Mouse (Mus musculus) embryonic facial prominence, embryonic 15.5 days (tissue): Measurements from ENCODE around the gene Trim46. TPM values are rescaled to one million over a fixed set of nuclear protein-coding genes. Genes with fewer than 3 reads are reported as not detected.

Source experiments
- ATAC-seq: fragments of 200-750 bp; cut with Nextera tagmentation; 2 replicates; pipeline ENCODE4 v1.8.0; 2017; ENCODE audit warnings: low read depth, moderate TSS enrichment; ENCODE audit not compliant: insufficient number of reproducible peaks, low FRiP score, low TSS enrichment
- H3K27ac ChIP-seq: fragments of 300-500 bp; sonication (generic); replicated peaks from 2 replicates; pipeline ENCODE4 v1.5.1; 2015; ENCODE audit warnings: mild to moderate bottlenecking, inconsistent platforms
- H3K27me3 ChIP-seq: fragments of 300-500 bp; sonication (generic); 2 replicates; pipeline ENCODE4 v1.6.1; 2015; ENCODE audit warnings: inconsistent platforms
- H3K36me3 ChIP-seq: fragments of 300-500 bp; sonication (generic); 2 replicates; pipeline ENCODE4 v1.6.1; 2015; ENCODE audit warnings: mild to moderate bottlenecking, inconsistent platforms
- H3K4me1 ChIP-seq: fragments of 300-500 bp; sonication (generic); 2 replicates; pipeline ENCODE4 v1.6.1; 2015; ENCODE audit warnings: inconsistent platforms
- H3K4me2 ChIP-seq: fragments of 300-500 bp; sonication (generic); replicated peaks from 2 replicates; pipeline ENCODE4 v1.6.1; 2015; ENCODE audit warnings: mild to moderate bottlenecking, inconsistent platforms
- H3K4me3 ChIP-seq: fragments of 300-500 bp; sonication (generic); replicated peaks from 2 replicates; pipeline ENCODE4 v1.5.1; 2015; ENCODE audit warnings: mild to moderate bottlenecking, inconsistent platforms
- H3K9ac ChIP-seq: fragments of 300-500 bp; sonication (generic); 2 replicates; pipeline ENCODE4 v1.6.1; 2015; ENCODE audit warnings: inconsistent platforms
- H3K9me3 ChIP-seq: fragments of 300-500 bp; sonication (generic); replicated peaks from 2 replicates; pipeline ENCODE4 v1.6.1; 2016; ENCODE audit warnings: inconsistent platforms
- WGBS: fragments of 180-500 bp; shearing (Covaris S2); methylation state at CpG from one replicate; pipeline ENCODE4 v1.1.7; 2015; 5-methylcytosine and 5-hydroxymethylcytosine counted together
- polyA plus RNA-seq: library from polyadenylated mRNA; unstranded; fragments of >200 nt; fragmentation: Nextera tagmentation; extraction: Ambion mirVana; gene quantifications from 2 replicates; pipeline ENCODE4 v1.2.1, GENCODE M21; 2015

Gene Trim46
- polyA plus RNA-seq, 1 experiment from 2014 or later = 5.9 TPM

GRCm38 (mm10) chr3:89231772-89232275 lies 14.3 kb downstream of the Trim46 start:
- no peaks in the 10 kb centered on the region for H3K9me3 ChIP-seq
- no peak overlapping the region for H3K9ac ChIP-seq
- ATAC-seq = no peak
- H3K27me3 ChIP-seq = no peaks in the 10 kb centered on the region; the same call in 1 of the 2 replicates
- H3K4me1 ChIP-seq = peaks cover 31% of the 10 kb centered on the region
- no peak overlapping the region for H3K27ac ChIP-seq
- H3K4me3 ChIP-seq = no peak overlapping the region
- H3K4me2 ChIP-seq = no peak overlapping the region
- 69% methylated on average over 16 of the region's 16 CpGs for WGBS
- peaks cover 13% of the 10 kb centered on the region; the same call in 1 of the 2 replicates for H3K36me3 ChIP-seq

DNA sequence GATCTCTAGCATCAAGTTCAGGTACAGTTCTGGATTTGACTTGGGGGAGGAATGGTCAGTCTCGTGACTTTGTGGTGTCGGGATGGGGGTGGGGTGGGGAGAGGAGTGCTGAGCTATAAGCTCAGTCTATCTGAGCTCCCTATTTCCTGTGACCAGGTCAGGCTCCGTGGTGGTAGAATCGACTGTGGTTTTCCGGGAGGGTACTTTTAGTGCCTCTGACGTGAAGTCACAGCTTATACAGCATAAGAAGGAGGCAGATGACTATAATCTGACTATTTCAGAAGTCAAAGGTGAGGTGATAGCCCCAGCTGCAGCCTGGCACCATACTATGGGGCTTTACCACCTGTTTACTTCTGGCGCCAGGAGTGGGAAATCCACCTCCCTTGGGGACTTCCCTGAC lies 14.8 kb downstream of the Trim46 start:
- H3K9me3 ChIP-seq = no peaks in the 10 kb centered on the region
- H3K27ac ChIP-seq = no peak overlapping the region
- H3K4me3 ChIP-seq = no peak overlapping the region
- 61% methylated on average over 7 of the region's 7 CpGs for WGBS
- H3K4me1 ChIP-seq = peaks cover 36% of the 10 kb centered on the region
- H3K36me3 ChIP-seq = peaks cover 10% of the 10 kb centered on the region; the same call in 1 of the 2 replicates
- no peak overlapping the region for H3K4me2 ChIP-seq
- no peaks in the 10 kb centered on the region; the same call in 1 of the 2 replicates for H3K27me3 ChIP-seq
- ATAC-seq = no peak
- no peak overlapping the region for H3K9ac ChIP-seq

DNA sequence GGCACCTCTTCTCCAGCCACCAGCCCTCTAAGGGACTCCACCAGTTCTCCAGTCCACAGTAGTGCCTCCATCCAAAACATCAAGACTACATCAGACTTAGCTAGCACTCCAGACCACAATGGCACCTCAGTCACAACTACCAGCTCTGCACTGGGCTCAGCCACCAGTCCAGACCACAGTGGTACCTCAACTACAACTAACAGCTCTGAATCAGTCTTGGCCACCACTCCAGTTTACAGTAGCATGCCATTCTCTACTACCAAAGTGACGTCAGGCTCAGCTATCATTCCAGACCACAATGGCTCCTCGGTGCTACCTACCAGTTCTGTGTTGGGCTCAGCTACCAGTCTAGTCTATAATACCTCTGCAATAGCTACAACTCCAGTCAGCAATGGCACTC lies 15.5 kb downstream of the Trim46 start:
- no peak overlapping the region for H3K4me2 ChIP-seq
- peaks cover 43% of the 10 kb centered on the region for H3K4me1 ChIP-seq
- WGBS = 82% methylated on average over 2 of the region's 2 CpGs
- peaks cover 7% of the 10 kb centered on the region; the same call in 1 of the 2 replicates for H3K36me3 ChIP-seq
- no peak for ATAC-seq
- no peak overlapping the region for H3K9ac ChIP-seq
- H3K4me3 ChIP-seq = no peak overlapping the region
- H3K27ac ChIP-seq = no peak overlapping the region
- H3K9me3 ChIP-seq = no peaks in the 10 kb centered on the region
- H3K27me3 ChIP-seq = no peaks in the 10 kb centered on the region; the same call in 1 of the 2 replicates

DNA sequence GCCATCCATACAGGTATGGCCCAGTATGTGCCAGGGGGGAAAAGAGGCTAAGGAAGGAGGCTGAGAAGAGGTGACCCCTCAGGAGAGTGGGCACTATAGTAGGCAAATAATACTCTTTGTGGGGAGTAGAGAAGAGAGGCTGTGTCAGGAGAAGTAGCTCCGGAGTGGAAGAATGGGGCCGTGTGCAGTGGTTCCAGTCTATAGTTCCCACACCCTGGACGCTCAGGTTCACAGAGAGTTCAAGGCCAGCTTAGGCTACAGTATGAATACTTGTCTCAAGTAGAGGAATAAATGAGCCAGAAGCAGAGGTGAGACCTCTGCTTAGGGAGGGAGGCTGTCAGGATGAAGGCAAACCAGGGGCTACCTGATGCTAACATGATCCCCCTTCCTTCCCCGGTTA lies 16.8 kb downstream of the Trim46 start:
- Histone ChIP-seq H3K9ac (no peak overlapping the region), H3K9me3 (no peaks in the 10 kb centered on the region), H3K4me1 (peaks cover 43% of the 10 kb centered on the region), H3K36me3 (0 out of 2 replicates have a peak, but pooled peaks cover 4% of the 10 kb centered on the region), H3K4me3 (no peak overlapping the region), H3K27me3 (no peaks in the 10 kb centered on the region; the same call in 1 of the 2 replicates), H3K27ac (0 out of 2 replicates have a peak overlapping the region, but pooled peaks have one; percentile 4), H3K4me2 (0 out of 2 replicates have a peak overlapping the region, but pooled peaks have one; percentile 82)
- no peak for ATAC-seq
- 55% methylated on average over 4 of the region's 4 CpGs for whole genome bisulfite sequencing

- Histone ChIP-seq H3K27ac (peak within 1 kb of the TSS; percentile 89), H3K9me3 (no peaks in the 10 kb centered on the region), H3K9ac (peak within 1 kb of the TSS; percentile 7; the same call in 1 of the 2 replicates), H3K4me1 (peaks cover 43% of the 10 kb centered on the region), H3K4me3 (peak within 1 kb of the TSS; percentile 46), H3K4me2 (peak within 1 kb of the TSS; percentile 82), H3K36me3 (0 out of 2 replicates have a peak, but pooled peaks cover 4% of the 10 kb centered on the region), H3K27me3 (no peaks in the 10 kb centered on the region; the same call in 1 of the 2 replicates)
- no peak for ATAC-seq
- WGBS = 30% methylated on average over 10 of the region's 10 CpGs
Observed at GRCm38 (mm10) chr3:89228836-89229235, 17.3 kb downstream of the Trim46 start, which contains the start of gene Muc1. Gene Muc1, plus strand, starts transcription at chr3:89229057.

GRCm38 (mm10) chr3:89228180-89228549 lies 17.9 kb downstream of the Trim46 start:
- ATAC-seq = peak; percentile 56; the same call in 1 of the 2 replicates
- peak overlapping the region; percentile 82 for H3K4me2 ChIP-seq
- H3K9ac ChIP-seq = peak overlapping the region; percentile 7; the same call in 1 of the 2 replicates
- H3K9me3 ChIP-seq = no peaks in the 10 kb centered on the region
- 0% methylated on average over 20 of the region's 20 CpGs for WGBS
- no peaks in the 10 kb centered on the region; the same call in 1 of the 2 replicates for H3K27me3 ChIP-seq
- H3K27ac ChIP-seq = peak overlapping the region; percentile 89
- H3K36me3 ChIP-seq = peaks cover 9% of the 10 kb centered on the region; the same call in 1 of the 2 replicates
- peak overlapping the region; percentile 46 for H3K4me3 ChIP-seq
- peaks cover 37% of the 10 kb centered on the region for H3K4me1 ChIP-seq

- Histone ChIP-seq H3K27ac (peak overlapping the region; percentile 89), H3K27me3 (no peaks in the 10 kb centered on the region; the same call in 1 of the 2 replicates), H3K9ac (peak overlapping the region; percentile 7; the same call in 1 of the 2 replicates), H3K36me3 (peaks cover 9% of the 10 kb centered on the region; the same call in 1 of the 2 replicates), H3K9me3 (no peaks in the 10 kb centered on the region), H3K4me2 (peak overlapping the region; percentile 82), H3K4me1 (peaks cover 37% of the 10 kb centered on the region), H3K4me3 (peak overlapping the region; percentile 46)
- peak; percentile 88 for ATAC-seq
- WGBS = 2% methylated on average over 41 of the region's 41 CpGs
Observed at GRCm38 (mm10) chr3:89227307-89228179, 18.6 kb downstream of the Trim46 start.

DNA sequence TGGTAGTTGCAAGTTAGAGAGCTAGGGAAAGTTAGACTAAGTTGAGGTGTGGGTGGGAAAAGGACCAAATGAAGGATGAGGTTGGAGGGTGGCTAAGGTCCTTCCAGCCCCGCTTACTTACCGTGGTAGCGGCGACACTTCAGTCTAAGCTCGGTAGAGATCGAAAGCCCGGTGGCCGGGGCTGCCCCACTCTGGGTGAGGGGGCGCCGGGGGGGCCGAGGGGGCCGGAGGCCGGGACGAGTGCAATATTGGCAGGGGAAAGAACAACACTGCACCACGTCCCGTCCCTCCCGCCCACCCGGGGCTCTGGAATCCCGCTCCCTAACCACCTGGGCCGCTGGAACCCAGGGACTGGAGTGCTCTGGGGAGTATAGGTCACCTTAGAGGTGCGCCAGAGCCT lies 19.2 kb downstream of the Trim46 start, which contains the start of gene Mtx1:
TSS of gene Mtx1 (minus strand) at position 189 of the 400 bp plus-strand sequence.
- Histone ChIP-seq H3K4me2 (peak within 1 kb of the TSS; percentile 82), H3K27me3 (no peaks in the 10 kb centered on the region; the same call in 1 of the 2 replicates), H3K36me3 (peaks cover 9% of the 10 kb centered on the region; the same call in 1 of the 2 replicates), H3K9ac (peak within 1 kb of the TSS; percentile 7; the same call in 1 of the 2 replicates), H3K27ac (peak within 1 kb of the TSS; percentile 89), H3K4me3 (peak within 1 kb of the TSS; percentile 46), H3K4me1 (peaks cover 37% of the 10 kb centered on the region), H3K9me3 (no peaks in the 10 kb centered on the region)
- ATAC-seq = no peak
- WGBS = 3% methylated on average over 20 of the region's 21 CpGs

DNA sequence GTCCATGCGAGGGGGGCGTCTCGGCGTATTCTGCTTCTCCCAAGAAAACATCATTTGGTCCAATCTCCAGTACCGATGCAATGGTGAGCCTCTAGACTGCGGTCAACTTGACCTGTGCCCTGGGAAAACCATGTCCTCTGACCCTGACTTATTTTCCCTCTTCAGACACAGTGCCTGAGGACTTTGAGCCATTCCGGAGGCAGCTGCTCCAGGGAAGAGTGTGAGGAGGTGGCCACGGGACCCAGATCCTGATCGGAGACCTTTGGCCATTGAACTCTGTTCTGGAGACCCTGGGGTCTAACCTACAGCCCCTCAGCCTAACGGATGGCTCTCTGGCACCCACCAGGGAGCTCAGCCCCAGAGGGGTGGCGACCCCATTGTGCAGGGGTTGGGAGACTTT lies 19.7 kb downstream of the Trim46 start:
- no peak for ATAC-seq
- Histone ChIP-seq H3K4me1 (peaks cover 37% of the 10 kb centered on the region), H3K27ac (0 out of 2 replicates have a peak overlapping the region, but pooled peaks have one; percentile 89), H3K36me3 (peaks cover 9% of the 10 kb centered on the region; the same call in 1 of the 2 replicates), H3K4me3 (peak overlapping the region; percentile 46), H3K4me2 (peak overlapping the region; percentile 82), H3K9ac (no peak overlapping the region), H3K27me3 (no peaks in the 10 kb centered on the region; the same call in 1 of the 2 replicates), H3K9me3 (no peaks in the 10 kb centered on the region)
- 32% methylated on average over 11 of the region's 11 CpGs for WGBS

DNA sequence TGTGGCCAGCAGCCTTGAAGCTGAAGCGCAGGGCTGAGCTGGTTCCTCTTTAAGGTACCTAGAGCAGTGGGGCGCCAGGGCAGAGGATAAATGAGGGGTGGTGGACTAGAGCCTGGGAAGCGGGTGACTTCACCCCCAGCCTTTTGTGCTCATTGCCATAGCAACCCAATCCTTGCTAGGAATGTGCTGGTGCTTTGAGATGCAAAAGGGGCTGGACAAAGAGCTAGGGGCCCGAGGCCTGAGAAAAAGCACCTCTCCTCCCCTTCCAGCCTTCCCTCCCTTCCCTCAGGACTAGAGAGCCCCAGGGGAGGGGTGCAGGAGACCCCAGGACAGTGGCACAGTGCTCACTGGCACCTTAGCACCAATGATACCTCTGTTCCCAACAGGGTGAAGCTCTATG lies 20.2 kb downstream of the Trim46 start:
- no peak for ATAC-seq
- no peak overlapping the region for H3K9ac ChIP-seq
- no peaks in the 10 kb centered on the region for H3K9me3 ChIP-seq
- peak overlapping the region; percentile 46; the same call in 1 of the 2 replicates for H3K4me3 ChIP-seq
- peaks cover 37% of the 10 kb centered on the region for H3K4me1 ChIP-seq
- no peaks in the 10 kb centered on the region; the same call in 1 of the 2 replicates for H3K27me3 ChIP-seq
- H3K4me2 ChIP-seq = peak overlapping the region; percentile 82; the same call in 1 of the 2 replicates
- WGBS = 38% methylated on average over 4 of the region's 4 CpGs
- H3K27ac ChIP-seq = no peak overlapping the region
- peaks cover 11% of the 10 kb centered on the region; the same call in 1 of the 2 replicates for H3K36me3 ChIP-seq
